Mouse (Mus musculus) neural tube, embryonic 13.5 days (tissue): ENCODE results near the gene Snapc4. TPM values are rescaled to one million over a fixed set of nuclear protein-coding genes. Genes with fewer than 3 reads are reported as not detected.

Experiments
- ATAC-seq: fragments of 200-750 bp; cut with Nextera tagmentation; 2 replicates; pipeline ENCODE4 v1.8.0; 2017; ENCODE audit warnings: low read depth, mild to moderate bottlenecking, moderate TSS enrichment, moderate library complexity
- H3K27ac ChIP-seq: fragments of 300-500 bp; sonication (generic); replicated peaks from 2 replicates; pipeline ENCODE4 v1.5.1; 2015; ENCODE audit warnings: moderate library complexity, mild to moderate bottlenecking, inconsistent platforms
- H3K27me3 ChIP-seq: fragments of 300-500 bp; sonication (generic); 2 replicates; pipeline ENCODE4 v1.6.1; 2015; ENCODE audit warnings: mild to moderate bottlenecking, inconsistent platforms
- H3K36me3 ChIP-seq: fragments of 300-500 bp; sonication (generic); 2 replicates; pipeline ENCODE4 v1.6.1; 2015; ENCODE audit warnings: mild to moderate bottlenecking, inconsistent platforms
- H3K4me1 ChIP-seq: fragments of 300-500 bp; sonication (generic); replicated peaks from 2 replicates; pipeline ENCODE4 v1.6.1; 2015; ENCODE audit warnings: inconsistent platforms
- H3K4me2 ChIP-seq: fragments of 300-500 bp; sonication (generic); 2 replicates; pipeline ENCODE4 v1.6.1; 2015; ENCODE audit warnings: inconsistent platforms, mild to moderate bottlenecking, moderate library complexity
- H3K4me3 ChIP-seq: fragments of 300-500 bp; sonication (generic); 2 replicates; pipeline ENCODE4 v1.5.1; 2015; ENCODE audit warnings: mild to moderate bottlenecking, inconsistent platforms
- H3K9ac ChIP-seq: fragments of 300-500 bp; sonication (generic); 2 replicates; pipeline ENCODE4 v1.6.1; 2015; ENCODE audit warnings: moderate library complexity, mild to moderate bottlenecking, inconsistent platforms
- H3K9me3 ChIP-seq: fragments of 300-500 bp; sonication (generic); 2 replicates; pipeline ENCODE4 v1.6.1; 2016; ENCODE audit warnings: inconsistent platforms
- WGBS: fragments of 180-500 bp; shearing (Covaris S2); methylation state at CpG from one replicate; pipeline ENCODE4 v1.1.7; 2015; 5-methylcytosine and 5-hydroxymethylcytosine counted together
- polyA plus RNA-seq: library from polyadenylated mRNA; unstranded; fragments of >200 nt; fragmentation: Nextera tagmentation; extraction: Ambion mirVana; gene quantifications from 2 replicates; pipeline ENCODE4 v1.2.1, GENCODE M21; 2015

Snapc4 gene
- polyA plus RNA-seq, 1 experiment from 2014 or later = 25.4 TPM

DNA sequence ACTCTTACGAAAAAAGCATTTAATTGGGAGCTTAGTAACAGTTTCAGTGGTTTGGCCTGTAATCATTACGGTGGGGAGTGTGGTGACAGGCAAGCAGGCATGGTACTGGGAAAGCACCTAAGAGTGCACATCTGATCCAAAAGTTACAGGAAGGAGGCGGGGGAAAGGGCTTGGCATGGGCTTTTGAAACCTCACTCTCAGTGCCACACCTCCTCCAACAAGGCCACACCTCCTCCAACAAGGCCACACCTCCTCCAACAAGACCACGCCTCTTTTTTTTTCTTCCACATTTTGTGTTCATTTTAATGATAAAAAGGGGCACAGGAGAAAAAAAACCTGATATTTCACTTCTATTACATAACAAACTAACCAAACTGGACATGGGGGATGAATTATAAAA lies 52.6 kb downstream of the Snapc4 start:
- Histone ChIP-seq H3K9ac (no peak overlapping the region), H3K4me1 (peaks cover 9% of the 10 kb centered on the region; the same call in 1 of the 2 replicates), H3K4me3 (no peak overlapping the region), H3K27me3 (no peaks in the 10 kb centered on the region), H3K36me3 (peaks cover 96% of the 10 kb centered on the region), H3K4me2 (no peak overlapping the region), H3K27ac (no peak overlapping the region), H3K9me3 (no peaks in the 10 kb centered on the region)
- ATAC-seq = no peak
- 90% methylated on average over 4 of the region's 4 CpGs for WGBS

DNA sequence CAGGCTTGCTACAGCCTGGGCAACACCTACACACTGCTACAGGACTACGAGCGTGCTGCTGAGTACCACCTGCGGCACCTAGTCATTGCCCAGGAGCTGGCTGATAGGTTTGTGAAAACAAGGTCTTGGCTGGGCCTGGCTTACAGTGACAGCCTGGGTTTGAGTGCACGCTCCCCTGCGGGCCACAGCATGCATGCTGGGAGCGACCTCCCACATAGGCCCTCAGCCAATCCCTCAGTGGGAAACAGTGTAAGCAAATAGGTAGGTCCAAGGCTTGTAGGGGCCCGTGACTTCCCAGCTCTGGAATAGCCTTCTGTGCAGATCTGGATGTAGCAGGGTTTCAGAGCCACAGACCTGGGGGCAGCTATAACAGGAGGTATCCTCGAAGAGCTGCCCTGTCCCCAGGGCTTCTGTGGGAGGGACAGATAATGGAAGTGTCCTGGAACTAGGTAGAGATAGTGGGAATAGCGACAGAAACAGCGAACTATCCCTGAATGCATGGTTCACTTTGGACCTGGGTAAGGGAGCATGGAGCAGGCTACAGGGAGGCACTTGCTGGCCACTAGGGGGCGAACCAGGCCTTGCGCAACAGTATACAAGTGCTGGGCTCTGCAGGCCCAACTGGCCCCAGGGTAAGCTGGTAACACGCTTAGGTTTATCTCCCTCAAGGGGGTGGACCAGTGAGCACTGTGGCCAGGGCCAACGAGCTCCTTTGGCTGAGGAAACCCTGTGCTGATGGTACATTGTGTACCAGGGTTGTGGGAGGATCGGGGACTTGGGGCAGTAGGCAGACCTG lies 54.9 kb downstream of the Snapc4 start:
- Histone ChIP-seq H3K4me3 (no peak overlapping the region), H3K9ac (no peak overlapping the region), H3K27me3 (no peaks in the 10 kb centered on the region), H3K27ac (no peak overlapping the region), H3K36me3 (peaks cover 83% of the 10 kb centered on the region), H3K9me3 (no peaks in the 10 kb centered on the region), H3K4me1 (peaks cover 29% of the 10 kb centered on the region), H3K4me2 (no peak overlapping the region)
- peak; percentile 72 for ATAC-seq
- WGBS = 63% methylated on average over 15 of the region's 15 CpGs

DNA sequence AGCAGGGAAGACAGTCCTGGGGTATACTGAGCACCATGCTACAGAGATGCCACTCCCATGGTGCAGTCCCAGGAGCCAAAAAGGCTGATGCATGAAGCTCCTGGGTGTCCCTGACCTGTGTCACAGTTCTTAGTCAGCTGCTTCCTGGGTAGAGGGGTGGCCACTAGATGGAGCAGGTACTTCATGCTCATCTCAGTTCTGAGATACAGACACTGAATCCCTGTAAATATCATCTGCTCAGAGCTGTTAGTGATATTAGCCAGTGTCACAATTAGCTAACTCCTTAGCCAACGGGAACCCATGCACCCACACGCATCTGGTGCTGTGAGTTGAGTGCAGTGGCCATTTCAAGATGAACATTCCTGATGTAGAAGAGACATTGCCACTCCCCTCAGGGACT lies 55.5 kb downstream of the Snapc4 start:
- H3K4me2 ChIP-seq = no peak overlapping the region
- no peak for ATAC-seq
- no peaks in the 10 kb centered on the region for H3K27me3 ChIP-seq
- H3K9me3 ChIP-seq = no peaks in the 10 kb centered on the region
- no peak overlapping the region for H3K4me3 ChIP-seq
- H3K27ac ChIP-seq = no peak overlapping the region
- WGBS = 92% methylated on average over 2 of the region's 2 CpGs
- H3K36me3 ChIP-seq = peaks cover 76% of the 10 kb centered on the region
- H3K9ac ChIP-seq = no peak overlapping the region
- H3K4me1 ChIP-seq = peaks cover 35% of the 10 kb centered on the region

DNA sequence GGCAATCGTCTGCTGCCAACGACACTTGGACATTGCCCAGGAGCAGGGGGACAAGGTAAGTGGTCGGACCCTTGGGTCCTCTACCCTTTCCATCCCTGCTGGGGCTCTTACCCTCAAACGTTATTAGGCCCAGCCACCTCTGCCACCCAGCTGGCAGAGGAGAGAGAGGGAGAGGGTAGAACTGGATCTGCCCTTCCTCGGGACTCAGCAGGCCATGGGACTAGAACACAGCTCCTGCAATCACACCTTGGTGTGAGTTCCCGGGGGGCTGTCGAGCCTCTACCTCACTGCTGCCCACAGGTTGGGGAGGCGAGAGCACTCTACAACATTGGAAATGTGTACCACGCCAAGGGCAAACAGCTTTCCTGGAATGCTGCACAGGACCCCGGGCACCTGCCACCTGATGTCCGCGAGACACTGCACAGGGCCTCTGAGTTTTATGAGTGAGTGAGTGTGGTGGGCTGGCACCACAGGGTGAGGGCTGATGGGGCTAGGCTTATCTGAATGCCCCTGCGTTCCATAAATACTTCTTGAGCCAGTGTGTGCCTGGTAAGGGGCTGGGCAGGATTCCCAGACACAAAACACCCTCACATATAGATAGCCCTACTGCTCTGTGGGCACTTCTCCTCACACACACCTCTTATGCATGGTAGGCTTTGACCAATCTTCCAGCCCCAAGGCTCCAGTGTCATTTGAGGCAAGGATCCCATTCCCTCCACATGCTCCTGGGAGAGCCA lies 56.7 kb downstream of the Snapc4 start:
- Histone ChIP-seq H3K36me3 (peaks cover 65% of the 10 kb centered on the region), H3K27me3 (no peaks in the 10 kb centered on the region), H3K4me2 (no peak overlapping the region), H3K4me1 (peaks cover 38% of the 10 kb centered on the region), H3K9ac (no peak overlapping the region), H3K27ac (no peak overlapping the region), H3K4me3 (no peak overlapping the region), H3K9me3 (no peaks in the 10 kb centered on the region)
- WGBS = 94% methylated on average over 13 of the region's 13 CpGs
- no peak for ATAC-seq

DNA sequence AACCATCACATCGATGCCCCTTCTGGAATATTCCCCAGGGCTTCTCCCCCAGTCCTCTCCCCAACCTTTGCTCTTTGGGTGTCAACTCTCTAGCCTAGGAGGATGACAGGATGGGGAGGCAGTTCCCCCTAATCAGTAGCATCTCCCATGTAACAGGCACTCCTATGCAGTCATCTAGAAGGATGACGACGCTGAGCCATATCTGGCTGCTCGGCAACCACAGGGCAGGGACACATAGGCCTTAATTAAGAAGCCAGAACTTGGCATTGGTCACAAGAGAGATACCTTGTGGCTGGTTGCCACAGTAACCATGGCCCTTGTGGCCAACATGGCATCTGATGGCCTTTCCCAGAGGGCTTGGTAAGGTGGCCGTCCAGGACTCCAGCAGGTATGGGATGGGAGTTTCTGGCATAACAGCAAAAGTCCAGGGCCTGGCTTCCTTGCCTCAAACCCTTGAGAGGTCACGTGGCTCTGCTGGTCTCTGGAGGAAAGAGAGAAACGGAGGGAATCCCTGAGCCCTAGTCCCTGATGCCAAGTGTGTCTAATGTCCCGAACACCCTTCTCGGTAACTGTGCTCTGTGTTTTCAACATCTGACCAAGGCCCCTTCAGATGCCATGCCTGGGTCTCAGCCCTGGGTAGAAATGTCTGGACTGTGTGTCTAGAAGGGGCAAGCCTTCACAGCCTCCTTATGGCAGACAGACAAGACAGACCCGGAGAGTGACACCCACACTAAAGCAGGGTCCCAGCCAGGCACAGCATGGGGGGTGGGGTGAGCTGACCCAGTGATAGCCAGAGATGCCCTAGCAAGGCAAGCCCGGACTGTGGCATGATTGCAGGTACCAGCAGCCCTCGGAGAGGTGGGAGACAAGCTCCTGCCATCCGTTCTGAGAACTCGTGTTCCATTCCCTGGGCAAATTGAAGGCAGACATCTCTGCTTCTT lies 59.9 kb downstream of the Snapc4 start:
- Histone ChIP-seq H3K9me3 (no peaks in the 10 kb centered on the region), H3K27ac (no peak overlapping the region), H3K4me3 (no peak overlapping the region), H3K9ac (0 out of 2 replicates have a peak overlapping the region, but pooled peaks have one; percentile 26), H3K4me1 (peaks cover 66% of the 10 kb centered on the region), H3K4me2 (no peak overlapping the region), H3K27me3 (no peaks in the 10 kb centered on the region), H3K36me3 (peaks cover 36% of the 10 kb centered on the region)
- ATAC-seq = no peak
- WGBS = 86% methylated on average over 14 of the region's 14 CpGs

DNA sequence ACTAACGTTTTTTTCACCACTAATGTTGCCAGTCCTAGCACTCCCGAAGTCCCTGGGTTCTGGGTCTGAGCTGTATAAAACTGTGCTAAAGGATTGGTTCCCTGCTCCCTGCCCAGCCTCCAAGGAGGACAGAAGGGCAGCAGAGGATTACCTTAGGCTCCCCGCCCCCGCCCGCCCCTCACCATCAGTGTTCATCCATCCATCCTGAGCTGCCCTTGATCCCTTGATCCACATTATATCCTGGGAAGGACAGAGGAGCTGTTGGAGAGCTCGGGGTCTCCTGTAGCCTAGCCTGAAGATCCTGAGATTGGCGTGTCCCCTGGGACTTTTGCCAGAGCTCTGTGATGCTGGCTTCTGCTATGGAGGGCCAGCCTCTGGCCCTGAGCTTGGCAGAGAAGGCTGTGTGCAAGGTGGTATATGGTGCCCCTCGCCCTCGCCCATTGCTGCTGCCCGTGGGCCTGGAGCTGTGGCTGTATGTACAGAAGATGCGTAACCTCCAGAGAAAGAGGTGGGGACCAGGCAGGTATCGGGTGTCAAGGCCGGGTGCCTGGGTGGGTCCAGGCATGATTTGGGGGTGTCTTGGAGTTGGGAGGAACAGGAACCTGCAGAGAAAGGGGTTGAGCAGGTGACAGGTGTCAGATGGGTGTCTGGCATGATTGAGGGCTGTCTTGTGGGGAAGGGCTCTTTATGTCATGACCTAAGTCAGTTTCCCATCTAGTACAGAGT lies 60.8 kb downstream of the Snapc4 start:
- H3K9me3 ChIP-seq = no peaks in the 10 kb centered on the region

DNA sequence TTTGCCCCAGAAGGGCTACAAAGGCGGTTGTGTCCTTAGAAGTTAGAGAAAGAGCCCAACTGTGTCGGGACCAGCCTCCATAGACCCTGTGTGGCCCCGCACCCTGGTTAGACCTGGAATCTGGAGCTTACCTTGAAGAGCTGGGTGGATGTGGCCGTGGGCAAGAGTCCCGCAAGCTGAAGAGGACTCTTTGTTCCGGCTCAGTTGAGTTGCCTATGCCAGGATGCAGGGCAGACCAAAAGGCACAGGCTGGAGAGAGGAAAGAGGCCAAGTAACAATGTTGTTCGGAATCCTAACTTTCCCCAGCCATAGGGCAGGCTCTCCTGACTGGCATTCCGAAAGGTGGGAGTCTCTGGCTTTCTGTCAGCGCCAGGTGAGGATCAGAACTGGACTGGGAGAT lies 61.3 kb downstream of the Snapc4 start:
- no peak for ATAC-seq
- H3K4me3 ChIP-seq = no peak overlapping the region
- 86% methylated on average over 9 of the region's 9 CpGs for WGBS
- H3K9me3 ChIP-seq = no peaks in the 10 kb centered on the region
- H3K4me2 ChIP-seq = peak overlapping the region; percentile 99; the same call in 1 of the 2 replicates
- 0 out of 2 replicates have a peak overlapping the region, but pooled peaks have one; percentile 8 for H3K9ac ChIP-seq
- H3K27ac ChIP-seq = no peak overlapping the region
- peaks cover 77% of the 10 kb centered on the region for H3K4me1 ChIP-seq
- H3K27me3 ChIP-seq = no peaks in the 10 kb centered on the region
- H3K36me3 ChIP-seq = peaks cover 22% of the 10 kb centered on the region

More for the DNA sequence above, 60.8 kb downstream of the Snapc4 start:
- ATAC-seq = no peak
- Histone ChIP-seq H3K27ac (no peak overlapping the region), H3K36me3 (peaks cover 28% of the 10 kb centered on the region), H3K4me1 (peaks cover 71% of the 10 kb centered on the region), H3K27me3 (no peaks in the 10 kb centered on the region), H3K4me2 (no peak overlapping the region), H3K4me3 (no peak overlapping the region), H3K9ac (0 out of 2 replicates have a peak overlapping the region, but pooled peaks have one; percentile 12)
- WGBS = 90% methylated on average over 13 of the region's 13 CpGs

DNA sequence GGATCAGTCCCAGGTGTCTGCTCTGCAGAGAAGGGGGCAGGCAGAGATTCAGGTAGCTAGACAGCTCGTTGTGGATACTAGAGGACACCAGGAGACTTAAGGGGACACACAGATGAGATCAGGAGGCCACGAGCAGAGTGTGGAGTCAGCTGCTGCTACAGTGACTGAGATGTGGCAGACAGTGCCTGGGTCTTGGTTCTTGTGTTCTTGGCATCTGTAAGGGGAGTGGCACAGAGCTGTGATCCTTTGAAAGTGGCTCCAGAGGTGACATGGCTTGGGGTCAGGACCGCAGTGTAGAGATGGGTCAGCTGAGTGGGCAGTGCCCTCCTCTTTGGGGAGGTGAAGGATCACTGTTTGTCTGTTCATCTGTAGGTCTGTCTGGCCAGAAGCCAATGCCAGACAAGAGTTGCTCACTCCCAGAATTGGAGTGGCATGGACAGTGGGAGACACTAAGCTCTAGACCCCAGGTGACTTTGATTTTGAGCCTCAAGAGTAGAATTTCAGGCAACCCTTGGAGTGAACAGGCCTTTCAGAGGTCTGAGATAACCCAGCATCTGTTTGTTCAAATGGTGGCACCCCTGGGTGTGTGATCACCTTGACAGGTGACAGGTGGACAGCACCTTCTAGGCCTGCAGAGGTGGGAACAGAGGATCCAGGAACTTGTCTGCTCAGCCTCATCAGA lies 62.3 kb downstream of the Snapc4 start:
- no peak overlapping the region for H3K27ac ChIP-seq
- H3K9me3 ChIP-seq = no peaks in the 10 kb centered on the region
- H3K4me3 ChIP-seq = peak overlapping the region; percentile 95; the same call in 1 of the 2 replicates
- peak overlapping the region; percentile 99 for H3K4me2 ChIP-seq
- no peak for ATAC-seq
- H3K36me3 ChIP-seq = peaks cover 13% of the 10 kb centered on the region
- H3K27me3 ChIP-seq = no peaks in the 10 kb centered on the region
- H3K4me1 ChIP-seq = peaks cover 77% of the 10 kb centered on the region
- peak overlapping the region; percentile 94; the same call in 1 of the 2 replicates for H3K9ac ChIP-seq
- 89% methylated on average over 3 of the region's 3 CpGs for WGBS

DNA sequence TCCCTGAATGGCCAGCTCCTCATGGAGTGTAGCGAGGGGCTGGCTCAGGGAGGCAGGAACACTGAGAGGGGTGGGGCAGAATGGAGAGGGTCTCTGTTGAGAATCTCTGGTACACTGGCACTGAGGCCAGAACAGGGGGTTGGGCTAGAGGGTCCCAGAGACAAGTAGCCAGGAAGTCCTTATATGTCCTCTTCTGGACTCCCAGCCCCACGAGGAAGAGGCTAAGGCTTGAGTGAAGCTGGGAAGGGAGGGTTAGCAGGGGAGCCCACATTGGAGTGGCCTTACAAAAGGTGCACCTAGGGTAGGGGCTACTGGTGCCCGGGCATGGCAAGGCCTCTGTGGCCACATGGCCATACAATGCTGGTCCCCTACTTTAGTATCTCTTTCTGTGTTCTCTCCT lies 63.1 kb downstream of the Snapc4 start:
- Histone ChIP-seq H3K9ac (peak overlapping the region; percentile 94), H3K4me2 (peak overlapping the region; percentile 99), H3K9me3 (no peaks in the 10 kb centered on the region), H3K27me3 (no peaks in the 10 kb centered on the region), H3K4me1 (peaks cover 74% of the 10 kb centered on the region), H3K4me3 (peak overlapping the region; percentile 95), H3K27ac (peak overlapping the region; percentile 98), H3K36me3 (peaks cover 5% of the 10 kb centered on the region)
- WGBS = 72% methylated on average over 3 of the region's 3 CpGs
- ATAC-seq = no peak

DNA sequence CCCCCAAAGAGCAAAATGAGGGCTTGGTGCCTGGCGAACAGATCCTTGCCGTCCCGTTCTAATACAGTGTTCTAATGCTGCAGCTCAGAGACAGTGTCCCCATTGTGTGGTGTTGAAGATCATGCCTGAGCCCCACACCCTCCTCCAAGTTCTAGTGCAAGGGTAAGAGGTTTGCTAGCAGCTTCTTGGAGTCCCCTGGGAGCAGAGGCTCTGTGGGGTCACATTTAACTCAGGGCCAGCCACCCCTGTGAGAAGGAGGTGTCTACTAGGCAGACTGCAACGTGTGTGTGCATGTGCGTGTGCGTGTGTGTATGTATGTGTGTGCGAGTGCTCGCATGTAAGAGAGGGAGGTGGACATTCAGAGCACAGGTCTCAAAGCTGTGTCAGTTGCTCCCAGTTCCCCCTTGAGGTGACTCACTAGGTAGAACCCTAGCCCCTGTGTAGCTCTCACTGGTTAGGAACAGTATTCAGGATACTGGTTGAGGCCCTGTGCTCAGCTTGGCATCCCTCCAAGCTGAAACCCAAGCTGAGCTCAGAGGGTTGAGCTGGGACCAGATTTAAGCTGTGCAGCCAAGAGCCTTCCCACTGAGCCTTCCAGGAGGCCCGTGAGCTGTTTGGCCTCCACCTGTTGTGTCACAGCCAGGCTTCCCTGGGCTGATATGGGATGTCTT lies 63.7 kb downstream of the Snapc4 start:
- peak; percentile 5; the same call in 1 of the 2 replicates for ATAC-seq
- peak overlapping the region; percentile 98 for H3K27ac ChIP-seq
- WGBS = 52% methylated on average over 9 of the region's 9 CpGs

More for the DNA sequence above, 63.7 kb downstream of the Snapc4 start:
- peak overlapping the region; percentile 99 for H3K4me2 ChIP-seq
- H3K9ac ChIP-seq = peak overlapping the region; percentile 94
- no peaks in the 10 kb centered on the region for H3K27me3 ChIP-seq
- no peaks in the 10 kb centered on the region for H3K9me3 ChIP-seq
- no peaks in the 10 kb centered on the region for H3K36me3 ChIP-seq
- peaks cover 67% of the 10 kb centered on the region for H3K4me1 ChIP-seq
- H3K4me3 ChIP-seq = peak overlapping the region; percentile 95
